Mouse (Mus musculus): Measurements from ENCODE around the gene Smtn. TPM values are rescaled to one million over a fixed set of nuclear protein-coding genes. Genes with fewer than 3 reads are reported as not detected.

Gene Smtn
- polyA plus RNA-seq, 3 experiments from 2014 or later: 1.5 to 7.4 (median 4.3) TPM

GRCm38 (mm10) chr11:3526979-3527738 lies 13.3 kb downstream of the Smtn start:
- ATAC-seq: no peak

GRCm38 (mm10) chr11:3526207-3526606 lies 14.2 kb downstream of the Smtn start:
- no peak for ATAC-seq

- no peak for ATAC-seq
Observed at GRCm38 (mm10) chr11:3525560-3525959, 14.9 kb downstream of the Smtn start.

- ATAC-seq: no peak
Observed at GRCm38 (mm10) chr11:3523840-3524582, 16.4 kb downstream of the Smtn start.

- ATAC-seq: no peak
Observed at GRCm38 (mm10) chr11:3522285-3523000, 18.0 kb downstream of the Smtn start.

GRCm38 (mm10) chr11:3521339-3522224 lies 18.8 kb downstream of the Smtn start:
- no peak for ATAC-seq

- no peak for ATAC-seq
Observed at GRCm38 (mm10) chr11:3520919-3521318, 19.5 kb downstream of the Smtn start.

GRCm38 (mm10) chr11:3519756-3520398 lies 20.5 kb downstream of the Smtn start:
- no peak for ATAC-seq

GRCm38 (mm10) chr11:3519051-3519726 lies 21.2 kb downstream of the Smtn start:
- ATAC-seq: no peak

GRCm38 (mm10) chr11:3517846-3518732 lies 22.3 kb downstream of the Smtn start:
- no peak for ATAC-seq

GRCm38 (mm10) chr11:3516859-3517845 lies 23.3 kb downstream of the Smtn start:
- peak; percentile 53 for ATAC-seq

- ATAC-seq: no peak
Observed at GRCm38 (mm10) chr11:3516121-3516520, 24.3 kb downstream of the Smtn start.

GRCm38 (mm10) chr11:3515637-3516036 lies 24.8 kb downstream of the Smtn start:
- ATAC-seq: no peak

GRCm38 (mm10) chr11:3515216-3515615 lies 25.2 kb downstream of the Smtn start:
- no peak for ATAC-seq

GRCm38 (mm10) chr11:3514529-3515054 lies 25.8 kb downstream of the Smtn start, which contains the start of gene Selenom:
TSS of gene Selenom (plus strand) at chr11:3514684.
- ATAC-seq: peak; percentile 66

- no peak for ATAC-seq
Observed at GRCm38 (mm10) chr11:3513291-3513690, 27.1 kb downstream of the Smtn start.

GRCm38 (mm10) chr11:3510321-3510720 lies 30.1 kb downstream of the Smtn start:
- no peak for ATAC-seq
